Mouse (Mus musculus): ENCODE results near the gene BC052040.

DNA sequence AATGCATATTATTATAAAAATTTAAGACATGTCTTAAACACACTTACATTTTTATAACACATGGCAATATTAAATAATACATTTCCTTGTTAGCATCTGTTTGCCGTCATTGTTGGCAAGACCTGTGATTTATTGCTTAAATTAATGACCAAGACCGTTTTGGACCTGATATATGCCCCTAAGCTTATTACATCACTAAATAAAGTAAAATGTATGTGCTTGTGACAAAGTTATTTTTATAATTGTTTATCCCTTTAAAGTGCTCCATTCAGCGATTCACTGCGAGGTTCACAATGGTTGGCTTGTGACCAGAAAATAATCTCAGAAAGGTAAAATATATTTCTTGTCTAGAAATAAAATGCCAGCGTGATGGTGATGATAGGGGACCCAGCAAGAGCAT lies 16.8 kb downstream of the BC052040 start:
- TF ChIP-seq CTCF (IDR thresholded peaks at IDR 0.05; ENCODE audit: low read depth) (no peak), EP300 (IDR thresholded peaks at IDR 0.05; ENCODE audit: low read depth) (no peak)
